Mouse (Mus musculus) forelimb bud, embryonic 11.5 days (tissue): Measurements from ENCODE around the gene Gm16405.
"Not testable (repeated sequence)": the region's sequence is repeated elsewhere in the genome, so short reads cannot be mapped to it uniquely, and the experiment has no call there.

Experiments
- DNase-seq: peaks from one replicate; pipeline ENCODE4 v3.0.0-alpha.2; 2012; ENCODE audit warnings: low read depth, low spot score

The Gm16405 gene

GRCm38 (mm10) chrX:54530908-54531307 is at the start of gene Gm16405:
Gene Gm16405 (plus strand): TSS chrX:54531208.
- not testable (repeated sequence) for DNase-seq
